Mouse (Mus musculus) ovary, postnatal 36 days (tissue): ENCODE measurements at regions not wholly inside any gene's neighbourhood (a gene's known extent, or its start where the extent isn't known, plus 50 kb on each side); places are given as distances from the start of the nearest gene placed in this dataset.
A peak's percentile ranks its signal among the peaks of the same experiment; 100 is the strongest.

ENCODE experiments used
- DNase-seq: peaks from one replicate; pipeline ENCODE4 v3.0.0; 2022; ENCODE audit warnings: low spot score, mixed read lengths

- peak; percentile 23 for DNase-seq
Observed at GRCm38 (mm10) chr4:34336971-34337797, 213.6 kb upstream of the Akirin2 start.

- DNase-seq = no peak
Observed at GRCm38 (mm10) chr4:34337852-34338251, 212.9 kb upstream of the Akirin2 start.

DNA sequence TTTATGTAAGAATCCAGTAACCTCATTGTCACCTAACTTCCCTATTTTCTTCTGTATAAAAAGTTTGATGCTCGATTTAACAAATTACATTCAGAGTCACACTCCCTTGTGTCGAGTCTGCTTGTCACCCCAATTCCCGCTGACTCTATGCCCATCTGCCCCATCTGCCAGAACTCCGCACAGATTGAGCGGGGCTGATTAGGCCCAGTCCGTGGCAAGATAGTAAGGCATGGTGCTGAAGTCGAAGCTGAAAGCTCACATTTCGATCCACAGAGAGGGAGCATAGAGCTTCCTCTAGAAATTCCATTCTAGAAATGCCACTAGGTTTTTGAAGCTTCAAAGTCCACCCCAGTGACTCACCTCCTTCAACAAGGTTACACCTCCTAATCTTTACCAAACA, 210.7 kb upstream of the Akirin2 start:
- no peak for DNase-seq

DNA sequence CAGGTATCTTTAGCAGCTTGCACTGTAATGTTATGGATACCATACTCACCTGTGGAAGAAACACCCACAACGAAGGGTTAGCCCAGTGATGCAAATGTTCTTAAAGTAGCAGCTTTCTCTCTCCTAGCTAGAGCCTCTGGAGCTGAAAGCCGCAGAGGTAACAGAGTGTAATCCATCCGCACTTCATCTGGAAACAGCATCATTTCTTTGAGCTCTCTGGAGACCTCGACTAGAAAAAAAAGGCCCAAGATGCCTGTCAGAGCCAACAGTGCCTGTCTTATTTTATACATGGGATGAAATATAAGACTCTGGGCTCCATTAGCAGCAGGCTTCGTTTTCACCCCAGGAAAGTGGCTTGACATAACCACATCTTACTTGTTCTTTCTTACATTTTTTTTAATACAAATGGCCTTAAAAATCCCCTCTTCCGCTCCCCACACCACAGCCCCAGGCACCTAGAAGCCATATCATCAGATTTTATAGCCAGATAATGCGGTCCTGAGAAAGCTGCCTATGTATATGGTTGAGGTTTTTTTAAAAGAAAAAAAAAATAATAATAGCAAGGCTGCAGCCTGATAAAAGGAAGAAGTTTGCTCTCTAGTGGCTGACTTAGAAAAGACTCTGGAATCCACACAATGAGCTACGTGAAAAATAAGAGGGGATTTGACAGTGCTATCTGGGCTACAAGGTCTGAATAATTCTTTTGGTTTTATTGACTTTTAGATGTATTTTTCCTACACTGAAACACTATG, 179.3 kb upstream of the Akirin2 start:
- DNase-seq = no peak

- no peak for DNase-seq
Observed at GRCm38 (mm10) chr4:34386338-34386967, 164.3 kb upstream of the Akirin2 start.

DNA sequence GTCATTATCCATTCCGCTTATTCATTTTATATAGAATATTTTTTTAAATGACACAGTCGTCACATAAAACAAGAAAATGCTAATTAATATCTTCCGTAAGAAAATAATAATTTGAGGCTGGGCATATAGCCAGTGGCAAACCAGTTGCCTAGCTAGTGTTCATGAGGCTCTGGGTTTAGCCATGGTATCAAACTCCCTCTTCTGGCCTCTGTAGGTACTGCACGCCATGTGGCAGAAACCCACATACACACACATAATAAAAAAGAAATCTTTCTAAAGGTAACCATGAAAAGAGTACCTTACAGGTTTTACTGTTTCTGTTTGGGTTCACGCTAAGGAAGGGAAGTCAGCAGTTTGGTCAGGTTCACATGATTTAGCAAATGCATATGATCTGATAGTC, 159.2 kb upstream of the Akirin2 start:
- no peak for DNase-seq

- DNase-seq = no peak
Observed at GRCm38 (mm10) chr4:34403061-34403460, 147.7 kb upstream of the Akirin2 start.

DNA sequence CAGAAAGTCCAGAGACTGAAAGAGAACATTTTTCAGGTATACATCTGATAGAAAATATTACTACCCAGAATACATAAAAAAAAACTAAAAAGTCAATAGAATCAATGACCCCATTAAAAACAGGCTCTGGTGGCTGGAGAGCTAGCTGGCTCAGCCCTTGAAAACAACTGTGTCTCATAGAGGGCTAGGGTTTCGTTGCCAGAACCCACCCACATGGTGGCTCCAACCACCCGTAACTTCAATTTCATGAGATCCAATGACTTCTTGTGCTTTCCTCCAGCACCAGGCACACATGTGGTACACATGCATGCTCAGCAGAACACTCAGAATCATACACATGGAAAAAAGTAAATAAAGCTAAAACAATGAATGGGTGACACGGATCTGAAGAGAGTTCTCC, 143.6 kb upstream of the Akirin2 start:
- DNase-seq = no peak

GRCm38 (mm10) chr4:34420970-34421369, 129.8 kb upstream of the Akirin2 start:
- no peak for DNase-seq

DNA sequence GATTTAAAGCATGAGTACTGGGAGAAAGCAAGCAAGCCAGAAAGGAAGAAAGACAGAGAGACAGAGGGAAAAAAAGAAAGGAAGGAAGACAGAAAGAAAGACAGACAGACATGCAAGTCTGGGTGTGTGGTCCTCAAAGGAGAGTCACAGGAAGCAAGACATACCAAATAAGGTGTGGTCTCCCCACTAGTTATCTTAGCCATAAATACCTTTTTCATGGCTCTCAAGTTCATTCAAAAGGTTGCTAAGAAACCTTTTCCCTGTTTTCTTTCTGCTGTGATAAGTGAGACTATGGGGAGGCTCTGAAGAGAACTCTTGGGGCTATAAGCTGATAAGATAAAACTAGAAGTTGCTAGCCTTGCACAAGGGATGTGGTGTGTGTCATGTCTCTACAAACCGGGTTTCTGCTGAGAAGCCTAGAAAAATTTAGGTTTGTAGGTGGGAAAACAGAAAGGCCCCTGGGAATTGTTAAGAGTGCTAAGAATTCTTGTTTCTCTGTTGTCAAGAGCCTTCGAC, 126.5 kb upstream of the Akirin2 start:
- no peak for DNase-seq

GRCm38 (mm10) chr4:34429003-34429402, 121.7 kb upstream of the Akirin2 start:
- DNase-seq = no peak

- DNase-seq = no peak
Observed at GRCm38 (mm10) chr4:34429456-34430235, 121.1 kb upstream of the Akirin2 start.

- DNase-seq = no peak
Observed at GRCm38 (mm10) chr4:34437316-34437715, 113.4 kb upstream of the Akirin2 start.

DNA sequence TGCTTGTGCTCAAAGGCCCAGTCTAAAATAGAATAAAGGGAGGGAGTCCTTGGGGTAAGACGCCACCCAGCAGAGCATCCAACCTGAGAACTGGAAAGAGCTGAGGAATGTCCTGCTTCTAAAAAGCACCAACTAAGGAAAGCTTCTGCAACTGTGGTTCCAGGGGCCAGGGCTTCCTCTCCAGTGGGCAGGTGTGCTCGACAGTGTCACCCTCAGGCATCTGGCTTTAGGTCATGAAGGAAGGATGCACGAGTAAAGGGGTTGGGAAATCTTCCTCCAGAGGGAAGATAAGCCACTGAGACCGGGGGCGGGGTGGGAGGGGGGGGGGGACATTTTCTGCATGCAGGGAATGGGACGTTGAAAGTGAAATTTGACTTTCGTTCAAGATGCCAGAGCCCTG, 101.2 kb upstream of the Akirin2 start:
- no peak for DNase-seq

- no peak for DNase-seq
Observed at GRCm38 (mm10) chr4:34462591-34462990, 88.1 kb upstream of the Akirin2 start.

GRCm38 (mm10) chr4:34465845-34466244, 84.9 kb upstream of the Akirin2 start:
- no peak for DNase-seq

DNA sequence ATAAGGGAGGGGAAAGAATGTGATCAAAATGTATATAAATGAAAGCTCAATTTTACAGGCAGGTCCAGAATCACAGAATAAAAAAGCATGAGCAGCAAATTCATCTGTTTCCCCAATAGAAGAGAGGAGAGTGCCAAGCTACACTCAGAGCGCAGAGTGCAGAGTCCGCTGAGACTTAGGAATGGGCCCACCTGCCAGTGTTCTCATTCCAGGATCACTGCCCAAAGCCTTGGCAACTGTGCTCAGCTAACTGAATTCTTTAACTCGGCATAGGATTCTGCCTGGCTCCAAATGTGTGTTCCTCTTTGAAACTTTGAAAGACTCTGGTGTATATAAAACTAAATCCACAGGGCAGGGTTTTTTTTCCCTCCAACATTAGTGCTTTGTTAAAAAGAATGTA, 84.4 kb upstream of the Akirin2 start:
- DNase-seq = no peak

- no peak for DNase-seq
Observed at GRCm38 (mm10) chr4:34468096-34468495, 82.6 kb upstream of the Akirin2 start.

- DNase-seq = no peak
Observed at GRCm38 (mm10) chr4:34475792-34476448, 74.8 kb upstream of the Akirin2 start.

GRCm38 (mm10) chr4:34484273-34484672, 66.5 kb upstream of the Akirin2 start:
- no peak for DNase-seq

DNA sequence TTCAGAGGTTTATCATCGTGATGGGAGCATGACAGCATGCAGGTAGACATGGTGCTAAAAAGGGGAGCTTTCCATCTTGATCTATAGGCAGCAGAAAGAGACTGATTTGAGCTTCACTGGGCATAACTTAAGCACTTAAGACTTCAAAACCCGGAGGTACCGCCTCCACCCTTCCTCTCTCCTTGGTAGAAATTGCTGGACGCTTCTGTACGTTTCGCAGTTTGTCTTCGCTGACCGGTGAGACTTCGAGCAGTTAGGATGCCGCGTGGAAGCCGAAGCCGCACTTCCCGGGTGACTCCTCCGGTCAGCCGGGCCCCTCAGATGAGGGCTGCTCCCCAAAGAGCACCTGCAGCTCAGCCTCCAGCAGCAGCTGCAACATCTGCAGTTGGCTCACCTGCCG, 65.2 kb upstream of the Akirin2 start:
- DNase-seq = no peak
